Mouse (Mus musculus) myocyte (in vitro differentiated cells): ENCODE measurements around the gene Slc24a3. TPM values are rescaled to one million over a fixed set of nuclear protein-coding genes. Genes with fewer than 3 reads are reported as not detected.

Experiments
- H3K27me3 ChIP-seq: one replicate; pipeline ENCODE4 v1.6.1; 2011; ENCODE audit not compliant: control insufficient read depth, insufficient read depth, insufficient read length
- H3K36me3 ChIP-seq: one replicate; pipeline ENCODE4 v1.6.1; 2011; ENCODE audit not compliant: control insufficient read depth, insufficient read depth
- H3K4me2 ChIP-seq: one replicate; pipeline ENCODE4 v1.6.1; 2011; ENCODE audit warnings: low read depth, control low read depth
- H3K4me3 ChIP-seq: one replicate; pipeline ENCODE4 v1.5.1; 2011; ENCODE audit warnings: mild to moderate bottlenecking, control low read depth, moderate library complexity
- H3K79me2 ChIP-seq: one replicate; pipeline ENCODE4 v1.6.1; 2011; ENCODE audit not compliant: control insufficient read depth, insufficient read depth
- H3ac ChIP-seq: one replicate; pipeline ENCODE4 v1.6.1; 2011; ENCODE audit not compliant: control insufficient read depth, insufficient read length
- CEBPB ChIP-seq: IDR thresholded peaks from 2 replicates; pipeline ENCODE4 v1.6.1; 2011; ENCODE audit warnings: mild to moderate bottlenecking, moderate library complexity; ENCODE audit not compliant: poor library complexity, insufficient read depth, severe bottlenecking
- E2F4 ChIP-seq: IDR thresholded peaks from one replicate; pipeline ENCODE4 v1.6.1; 2011; ENCODE audit warnings: mild to moderate bottlenecking, control low read depth, moderate library complexity; ENCODE audit not compliant: insufficient read depth
- MAX ChIP-seq: IDR thresholded peaks from one replicate; pipeline ENCODE4 v1.6.1; 2011; ENCODE audit warnings: low read depth, mild to moderate bottlenecking, control low read depth
- MYOD1 ChIP-seq, 3 experiments: IDR thresholded peaks; one replicate each; pipeline ENCODE4 v1.6.1; 2011; ENCODE audit warnings: control low read depth in 2 of 3, low read depth in 2 of 3, mild to moderate bottlenecking in 2 of 3, moderate library complexity in 1 of 3; ENCODE audit not compliant: insufficient read length in 2 of 3, control insufficient read depth in 1 of 3
- MYOG ChIP-seq, 3 experiments: IDR thresholded peaks; one replicate each; pipeline ENCODE4 v1.6.1; 2011; ENCODE audit warnings: control low read depth in 2 of 3, low read depth in 2 of 3, mild to moderate bottlenecking in 2 of 3; ENCODE audit not compliant: insufficient read length in 2 of 3, control insufficient read depth in 1 of 3, insufficient read depth in 1 of 3
- POLR2A ChIP-seq: IDR thresholded peaks from one replicate; pipeline ENCODE4 v1.6.1; 2011; ENCODE audit warnings: low read depth, mild to moderate bottlenecking, control low read depth, moderate library complexity; ENCODE audit not compliant: insufficient read length
- POLR2AphosphoS2 ChIP-seq: IDR thresholded peaks from one replicate; pipeline ENCODE4 v1.6.1; 2011; ENCODE audit warnings: low read depth, control low read depth; ENCODE audit not compliant: insufficient read length
- REST ChIP-seq: IDR thresholded peaks from one replicate; pipeline ENCODE4 v1.6.1; 2011; ENCODE audit warnings: mild to moderate bottlenecking, control low read depth, moderate library complexity; ENCODE audit not compliant: insufficient read depth, insufficient read length
- SRF ChIP-seq: IDR thresholded peaks from one replicate; pipeline ENCODE4 v1.6.1; 2011; ENCODE audit warnings: low read depth; ENCODE audit not compliant: control insufficient read depth, insufficient read length
- TCF12 ChIP-seq: IDR thresholded peaks from one replicate; pipeline ENCODE4 v1.6.1; 2011; ENCODE audit warnings: mild to moderate bottlenecking, control low read depth; ENCODE audit not compliant: poor library complexity, insufficient read depth, severe bottlenecking
- TCF3 ChIP-seq: IDR thresholded peaks from one replicate; pipeline ENCODE4 v1.6.1; 2011; ENCODE audit warnings: low read depth, control low read depth; ENCODE audit not compliant: insufficient read length
- USF1 ChIP-seq: IDR thresholded peaks from one replicate; pipeline ENCODE4 v1.6.1; 2011; ENCODE audit warnings: low read depth, mild to moderate bottlenecking, control low read depth, moderate library complexity
- polyA plus RNA-seq: library from polyadenylated mRNA; unstranded; fragments of >200 nt; fragmentation: generic; extraction: Trizol; gene quantifications from one replicate; pipeline ENCODE4 v1.2.1, GENCODE M21; 2012; ENCODE audit warnings: missing spikeins

Gene Slc24a3
- polyA plus RNA-seq, 1 experiment, result 4.8 TPM

GRCm38 (mm10) chr2:145675142-145675755 is 507.7 kb downstream of the Slc24a3 start, which contains the start of gene Rin2:
Rin2 (plus strand) TSS chr2:145675215.
- H3K36me3 ChIP-seq, result no peaks in the 10 kb centered on the region
- H3K4me3 ChIP-seq, result peak within 1 kb of the TSS; percentile 54
- H3K27me3 ChIP-seq, result no peaks in the 10 kb centered on the region
- TF ChIP-seq POLR2AphosphoS2, result peak; percentile 10
- no peak for TF ChIP-seq MYOG (IDR thresholded peaks at IDR 0.05; ENCODE audit: control insufficient read depth in 1 of 3, insufficient read depth in 1 of 3, insufficient read length in 2 of 3, low read depth in 2 of 3)
- TF ChIP-seq MAX, result no peak
- TF ChIP-seq POLR2A, result peak; percentile 22
- TF ChIP-seq CEBPB, result no peak
- H3ac ChIP-seq, result peak within 1 kb of the TSS; percentile 0
- no peaks in the 10 kb centered on the region for H3K79me2 ChIP-seq
- peak within 1 kb of the TSS; percentile 87 for H3K4me2 ChIP-seq

GRCm38 (mm10) chr2:145675756-145676543 is 508.4 kb downstream of the Slc24a3 start:
- Histone ChIP-seq H3K79me2 (no peaks in the 10 kb centered on the region), H3K4me2 (peak overlapping the region; percentile 87), H3K36me3 (no peaks in the 10 kb centered on the region), H3ac (peak overlapping the region; percentile 0), H3K27me3 (no peaks in the 10 kb centered on the region), H3K4me3 (peak overlapping the region; percentile 54)
- no peak for TF ChIP-seq MYOD1 (IDR thresholded peaks at IDR 0.05; ENCODE audit: control insufficient read depth in 1 of 3, insufficient read length in 2 of 3, low read depth in 2 of 3)
- no peak for TF ChIP-seq SRF
- TF ChIP-seq E2F4, result no peak
- TF ChIP-seq USF1, result no peak
- no peak for TF ChIP-seq TCF3
- no peak for TF ChIP-seq REST

- no peaks in the 10 kb centered on the region for H3K36me3 ChIP-seq
- H3ac ChIP-seq, result no peak overlapping the region
- H3K79me2 ChIP-seq, result no peaks in the 10 kb centered on the region
- peak overlapping the region; percentile 87 for H3K4me2 ChIP-seq
- peak overlapping the region; percentile 54 for H3K4me3 ChIP-seq
- TF ChIP-seq MAX (no peak), REST (no peak), POLR2A (no peak), MYOD1 (IDR thresholded peaks at IDR 0.05; ENCODE audit: control insufficient read depth in 1 of 3, insufficient read length in 2 of 3, low read depth in 2 of 3) (peak in 1 of 3 experiments; percentile 12), CEBPB (peak; percentile 71; the same call in 1 of the 2 replicates)
- no peaks in the 10 kb centered on the region for H3K27me3 ChIP-seq
These were observed 509.0 kb downstream of the Slc24a3 start for GRCm38 (mm10) chr2:145676544-145676925.

GRCm38 (mm10) chr2:145676936-145677335 is 509.4 kb downstream of the Slc24a3 start:
- H3K4me2 ChIP-seq, result no peak overlapping the region
- H3K27me3 ChIP-seq, result no peaks in the 10 kb centered on the region
- no peak overlapping the region for H3K4me3 ChIP-seq
- H3K36me3 ChIP-seq, result no peaks in the 10 kb centered on the region
- no peaks in the 10 kb centered on the region for H3K79me2 ChIP-seq
- TF ChIP-seq TCF12 (no peak), MYOD1 (IDR thresholded peaks at IDR 0.05; ENCODE audit: control insufficient read depth in 1 of 3, insufficient read length in 2 of 3, low read depth in 2 of 3) (no peak), POLR2A (no peak), CEBPB (no peak), MAX (no peak), POLR2AphosphoS2 (no peak), TCF3 (no peak), MYOG (IDR thresholded peaks at IDR 0.05; ENCODE audit: control insufficient read depth in 1 of 3, insufficient read depth in 1 of 3, insufficient read length in 2 of 3, low read depth in 2 of 3) (no peak), REST (no peak), USF1 (no peak), SRF (no peak), E2F4 (no peak)
- H3ac ChIP-seq, result no peak overlapping the region

GRCm38 (mm10) chr2:145680141-145680540 is 512.6 kb downstream of the Slc24a3 start:
- Histone ChIP-seq H3K27me3 (no peaks in the 10 kb centered on the region), H3K36me3 (no peaks in the 10 kb centered on the region), H3K79me2 (no peaks in the 10 kb centered on the region), H3ac (no peak overlapping the region), H3K4me2 (no peak overlapping the region), H3K4me3 (no peak overlapping the region)
- TF ChIP-seq MAX (no peak), E2F4 (no peak), MYOG (IDR thresholded peaks at IDR 0.05; ENCODE audit: control insufficient read depth in 1 of 3, insufficient read depth in 1 of 3, insufficient read length in 2 of 3, low read depth in 2 of 3) (no peak)
